ENCODE assay signal across 12 mouse cellular contexts in the genomic region with DNA sequence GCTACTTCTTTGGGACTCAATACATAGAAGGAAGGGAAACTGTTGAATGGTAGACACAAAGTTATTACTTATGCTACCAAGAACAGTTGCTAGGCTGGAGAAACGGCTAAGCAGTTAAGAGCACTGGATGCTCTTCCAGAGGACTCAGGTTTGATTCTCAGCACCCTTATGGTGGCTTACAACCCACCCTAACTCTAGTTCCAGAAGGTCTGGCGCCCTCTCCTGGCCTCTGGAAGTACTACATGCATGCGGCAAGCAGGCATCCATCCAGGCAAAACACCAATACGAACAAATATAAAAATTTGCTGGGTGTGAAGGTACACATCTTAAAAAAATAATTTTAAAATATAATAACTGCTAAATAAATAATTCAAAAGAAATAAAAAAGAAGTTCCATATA. TPM values are rescaled to one million over a fixed set of nuclear protein-coding genes. Genes with fewer than 3 reads are reported as not detected.
DNase-seq lines count a peak whose midpoint lies in the region; ATAC-seq and TF ChIP-seq lines count a peak whose summit lies in the region.
"Had no signal": no experiment of that assay in that cellular context is flagged by ENCODE, and none has a peak within 500 bp of the region (broad histone marks: within the 10 kb centered on the region; RNA-seq: fewer than 3 reads in every experiment).

No protein-coding gene starts in this region.

- 86% methylated on average over 4 of the region's 4 CpGs for WGBS in kidney, adult 2 months
- 76% methylated on average over 4 of the region's 4 CpGs for WGBS in forebrain, embryonic 13.5 days

- no peaks in the 10 kb centered on the region for H3K36me3 ChIP-seq in kidney, adult 2 months (ENCODE audit: control insufficient read depth, insufficient read depth, low read length)
- H3K36me3 ChIP-seq in forebrain, embryonic 13.5 days (ENCODE audit: poor library complexity, severe bottlenecking): no peaks in the 10 kb centered on the region
- H3K36me3 ChIP-seq: midbrain, embryonic 15.5 days had no signal

- no peak overlapping the region for H3K9ac ChIP-seq in forebrain, embryonic 13.5 days
- H3K9ac ChIP-seq: midbrain, embryonic 15.5 days had no signal

- no peak overlapping the region for H3K4me3 ChIP-seq in kidney, adult 2 months (ENCODE audit: insufficient read depth, low read depth, low read length)
- no peak overlapping the region for H3K4me3 ChIP-seq in bone marrow macrophage, adult 2 months (ENCODE audit: insufficient read depth, low read length)
- H3K4me3 ChIP-seq in forebrain, embryonic 13.5 days: no peak overlapping the region
- H3K4me3 ChIP-seq: midbrain, embryonic 15.5 days had no signal

- H3K27ac ChIP-seq in kidney, adult 2 months (ENCODE audit: insufficient read depth, low read depth, low read length): no peak overlapping the region
- no peak overlapping the region for H3K27ac ChIP-seq in bone marrow macrophage, adult 2 months (ENCODE audit: insufficient read depth, low read depth, low read length)
- no peak overlapping the region for H3K27ac ChIP-seq in forebrain, embryonic 13.5 days
- H3K27ac ChIP-seq: midbrain, embryonic 15.5 days had no signal

- H3K4me2 ChIP-seq in forebrain, embryonic 13.5 days: no peak overlapping the region
- H3K4me2 ChIP-seq: midbrain, embryonic 15.5 days had no signal

- no peak for TF ChIP-seq POLR2A in kidney, adult 2 months (IDR thresholded peaks at IDR 0.05; ENCODE audit: low read depth, low read length)
- no peak for TF ChIP-seq POLR2A in bone marrow macrophage, adult 2 months (IDR thresholded peaks at IDR 0.05; ENCODE audit: borderline replicate concordance, low read depth, low read length)

- H3K27me3 ChIP-seq in kidney, adult 2 months (replicated peaks; ENCODE audit: control insufficient read depth, insufficient read depth, low read length): no peaks in the 10 kb centered on the region
- peaks cover 28% of the 10 kb centered on the region for H3K27me3 ChIP-seq in forebrain, embryonic 13.5 days

- no peak for DNase-seq in kidney, adult 2 months
- DNase-seq in kidney, adult 8-10 months: no peak
- peak; percentile 20 for DNase-seq in thymus, postnatal 14 days
- DNase-seq in thymus, adult 18-20 months: no peak
- DNase-seq: heart, postnatal 4 days; kidney, adult 9 months; layer of hippocampus, adult 9-11 months; lung, postnatal 36 days had no signal

- no peaks in the 10 kb centered on the region for H3K9me3 ChIP-seq in forebrain, embryonic 13.5 days (replicated peaks)
- H3K9me3 ChIP-seq: midbrain, embryonic 15.5 days had no signal

- ATAC-seq in forebrain, embryonic 13.5 days: no peak
- ATAC-seq in frontal cortex, adult (ENCODE audit: low TSS enrichment): no peak
- ATAC-seq: midbrain, embryonic 15.5 days had no signal

- peak; percentile 36 for TF ChIP-seq CTCF in kidney, adult 2 months (conservative IDR thresholded peaks at IDR 0.05; ENCODE audit: insufficient read depth, insufficient read length, low read depth, low read length)
- TF ChIP-seq CTCF in bone marrow macrophage, adult 2 months (IDR thresholded peaks at IDR 0.05; ENCODE audit: low read depth, low read length): 0 out of 2 replicates have a peak, but pooled peaks have one; percentile 8

- H3K4me1 ChIP-seq in kidney, adult 2 months (ENCODE audit: control insufficient read depth, insufficient read depth, low read length): peaks cover 21% of the 10 kb centered on the region; the same call in 1 of the 2 replicates
- H3K4me1 ChIP-seq in bone marrow macrophage, adult 2 months (ENCODE audit: control insufficient read depth, insufficient read depth, low read length): peaks cover 32% of the 10 kb centered on the region
- H3K4me1 ChIP-seq in forebrain, embryonic 13.5 days: peaks cover 10% of the 10 kb centered on the region

RNA-seq across cellular contexts. Expression of gene Tec, which starts 2.8 kb away (rescaled TPM):
- polyA plus RNA-seq in kidney, adult 2 months (2012; rRNA removed): 7.8 and 8.1 TPM in 2 replicates
- polyA plus RNA-seq in bone marrow macrophage, adult 2 months (2012; ENCODE audit: insufficient read depth, insufficient read length, missing spikeins): 68.4 and 71.7 TPM in 2 replicates
- polyA plus RNA-seq in forebrain, embryonic 13.5 days (2015; fragmentation: Nextera tagmentation; extraction: Ambion mirVana): 3.1 TPM in 2 replicates

RNA-seq across cellular contexts. Expression of gene Slain2, which starts 43.0 kb away (rescaled TPM):
- 23.4 and 24.3 TPM in 2 replicates for polyA plus RNA-seq in kidney, adult 2 months (2012; rRNA removed)
- polyA plus RNA-seq in bone marrow macrophage, adult 2 months (2012; ENCODE audit: insufficient read depth, insufficient read length, missing spikeins): 34.1 and 39.0 TPM in 2 replicates
- polyA plus RNA-seq in forebrain, embryonic 13.5 days (2015; fragmentation: Nextera tagmentation; extraction: Ambion mirVana): 14.4 and 14.7 TPM in 2 replicates
